Mouse (Mus musculus) left cerebral cortex, adult 6 months (tissue): Measurements from ENCODE around the gene Vmn1r38. TPM values are rescaled to one million over a fixed set of nuclear protein-coding genes. Genes with fewer than 3 reads are reported as not detected.

Experiments
- long read RNA-seq, 2 experiments: library from polyadenylated mRNA; unstranded; transcript quantifications; one replicate each; pipeline ENCODE4 v2.0.0; 2019 to 2020
- polyA plus RNA-seq: library from polyadenylated mRNA; unstranded; fragments of <200 nt; fragmentation: Nextera tagmentation; gene quantifications from 2 replicates; pipeline ENCODE4 v1.2.3, GENCODE M21; 2021

The Vmn1r38 gene
- polyA plus RNA-seq, result not detected in 2 replicates
- long read RNA-seq, experiment 1, result 0 reads
- long read RNA-seq, experiment 2, result 0 reads

GRCm38 (mm10) chr6:66782527-66782926, at the start of gene Vmn1r38:
Gene Vmn1r38, minus strand, starts transcription at chr6:66782627.

GRCm38 (mm10) chr6:66810509-66810908, 28.1 kb upstream of the Vmn1r38 start, which contains the start of gene Vmn1r39:
Gene Vmn1r39, minus strand, starts transcription at chr6:66810609.

GRCm38 (mm10) chr6:66729082-66729481, 53.3 kb downstream of the Vmn1r38 start, which contains the start of gene Vmn1r37:
Gene Vmn1r37, plus strand, starts transcription at chr6:66729382.

Other genes starting within 250 kb of the Vmn1r38 start
- 6.3 and 6.4 TPM in 2 replicates for gene Mad2l1, start 247.2 kb downstream of the Vmn1r38 start, polyA plus RNA-seq
- gene Vmn1r32, start 222.5 kb downstream of the Vmn1r38 start, polyA plus RNA-seq, result 0.13 TPM in 1 of 2 replicates, not detected in the other
- gene Vmn1r33, start 164.3 kb downstream of the Vmn1r38 start, polyA plus RNA-seq, result not detected in 2 replicates
- gene Vmn1r34, start 138.7 kb downstream of the Vmn1r38 start, polyA plus RNA-seq, result not detected in 2 replicates
- gene Vmn1r35, start 96.7 kb downstream of the Vmn1r38 start, polyA plus RNA-seq, result not detected in 2 replicates
- gene Vmn1r36, start 63.5 kb downstream of the Vmn1r38 start, polyA plus RNA-seq, result not detected in 2 replicates
- not detected in 2 replicates for gene Vmn1r37, start 53.2 kb downstream of the Vmn1r38 start, polyA plus RNA-seq
- not detected in 2 replicates for gene Vmn1r39, start 28.0 kb upstream of the Vmn1r38 start, polyA plus RNA-seq
- gene Gng12, start 113.8 kb upstream of the Vmn1r38 start, polyA plus RNA-seq, result 64.9 and 67.1 TPM in 2 replicates